Mouse (Mus musculus) retina, embryonic 14.5 days (tissue): ENCODE data around the gene Caml.
A peak's percentile ranks its signal among the peaks of the same experiment; 100 is the strongest.
"Not testable (repeated sequence)": the region's sequence is repeated elsewhere in the genome, so short reads cannot be mapped to it uniquely, and the experiment has no call there.

ENCODE experiments used
- DNase-seq: peaks from one replicate; pipeline ENCODE4 v3.0.0-alpha.2; 2015; ENCODE audit warnings: low spot score

The Caml gene

GRCm38 (mm10) chr13:55622156-55622648, 603 bp upstream of the Caml start:
- DNase-seq: not testable (repeated sequence)

- peak; percentile 97 for DNase-seq
Measured at GRCm38 (mm10) chr13:55634639-55635127, 11.9 kb downstream of the Caml start, which contains the start of gene Ddx46. Gene Ddx46 (plus strand): TSS chr13:55635027.

- DNase-seq: no peak
Measured at GRCm38 (mm10) chr13:55635146-55635571, 12.4 kb downstream of the Caml start.

DNA sequence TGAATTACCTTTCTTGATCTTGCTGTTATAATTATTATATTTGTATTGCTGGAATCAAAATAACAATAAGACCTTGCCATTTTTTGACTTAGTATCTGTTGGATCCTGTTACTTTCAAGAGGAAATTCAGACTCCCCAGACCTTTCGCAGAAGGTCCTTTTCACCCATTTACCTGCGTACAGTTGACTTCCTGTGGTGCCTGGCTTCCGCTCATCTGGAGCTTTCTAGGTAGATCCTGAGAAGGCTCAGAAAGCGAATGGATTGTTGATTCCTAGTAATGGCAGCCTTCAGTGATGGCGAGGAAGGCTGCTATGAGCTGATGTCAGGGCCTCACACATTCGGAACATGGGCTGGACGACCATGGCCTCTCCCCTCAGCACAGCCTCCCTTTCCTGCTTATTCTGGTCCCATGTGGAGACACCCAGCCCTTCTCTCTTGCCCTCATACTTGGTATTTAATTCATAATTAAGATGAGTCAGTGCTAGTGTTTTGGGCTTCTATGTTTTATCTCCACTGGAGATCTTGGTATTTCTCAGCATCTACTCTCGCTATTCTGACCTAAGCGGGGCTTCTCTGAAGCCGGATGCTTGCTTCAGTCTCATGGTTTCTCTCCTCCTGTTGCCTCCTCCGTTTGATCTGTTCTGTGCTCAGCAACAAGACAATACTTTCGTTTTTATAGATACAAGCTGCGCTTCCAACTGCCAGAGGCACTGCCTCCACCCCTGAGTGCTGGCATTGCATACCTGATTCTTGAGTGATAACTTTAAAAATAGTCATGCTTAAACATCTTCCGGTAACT, 13.6 kb downstream of the Caml start:
- no peak for DNase-seq

DNA sequence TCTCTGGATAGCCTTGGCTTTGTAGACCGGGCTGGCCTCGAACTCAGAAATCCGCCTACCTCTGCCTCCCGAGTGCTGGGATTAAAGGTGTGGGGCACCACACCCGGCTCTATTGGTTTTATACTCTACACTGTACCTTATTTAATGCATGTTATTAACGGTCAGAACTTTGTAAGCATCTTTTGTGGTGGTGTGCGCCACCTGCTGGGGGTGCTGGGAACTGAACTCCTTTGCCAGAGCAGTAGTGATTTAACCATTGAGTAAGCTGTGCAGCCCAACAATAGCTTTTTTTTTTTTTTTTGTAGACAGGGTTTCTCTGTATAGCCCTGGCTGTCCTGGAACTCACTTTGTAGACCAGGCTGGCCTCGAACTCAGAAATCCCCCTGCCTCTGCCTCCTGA, 17.7 kb downstream of the Caml start:
- peak; percentile 91 for DNase-seq

GRCm38 (mm10) chr13:55644525-55644924, 21.7 kb downstream of the Caml start:
- peak; percentile 58 for DNase-seq

DNA sequence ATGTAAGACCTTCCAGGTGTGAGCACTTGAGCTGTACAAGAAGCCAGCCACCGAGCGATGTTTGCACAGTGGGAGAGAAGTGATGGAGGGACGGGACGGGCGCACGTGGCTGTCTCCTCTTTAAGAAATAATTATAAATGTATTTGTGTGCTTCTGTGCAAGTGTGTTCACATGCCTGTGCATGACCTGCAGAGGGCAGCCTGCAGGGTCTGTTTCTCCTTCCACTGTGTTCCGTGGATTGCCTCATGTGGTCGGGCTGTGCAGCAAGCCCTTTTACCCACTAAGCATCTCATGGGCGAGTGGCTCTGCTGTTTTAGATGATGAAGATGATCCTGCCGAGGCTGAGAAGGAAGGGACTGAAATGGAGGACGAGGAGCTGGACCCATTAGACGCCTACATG, 27.3 kb downstream of the Caml start:
- DNase-seq: peak; percentile 4

DNA sequence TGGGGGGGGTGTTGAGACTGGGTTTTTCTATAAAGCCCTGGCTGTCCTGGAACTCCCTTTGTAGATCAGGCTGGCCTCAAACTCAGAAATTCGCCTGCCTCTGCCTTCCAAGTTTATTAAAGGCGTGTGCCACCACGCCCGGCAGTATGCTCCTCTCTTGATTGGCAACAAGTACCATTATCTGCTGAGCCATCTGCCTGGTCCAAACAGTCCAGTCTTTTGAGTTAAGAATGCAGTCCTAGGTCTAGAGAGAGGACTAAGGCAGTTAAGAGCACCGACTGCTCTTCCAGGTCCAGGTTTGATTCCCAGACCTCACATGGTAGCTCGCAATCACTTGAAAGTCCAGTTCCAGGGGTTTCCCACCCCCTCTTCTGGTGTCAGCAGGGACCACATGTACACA, 28.2 kb downstream of the Caml start:
- no peak for DNase-seq

- DNase-seq: peak; percentile 59
Measured at GRCm38 (mm10) chr13:55668550-55668949, 45.7 kb downstream of the Caml start.

DNA sequence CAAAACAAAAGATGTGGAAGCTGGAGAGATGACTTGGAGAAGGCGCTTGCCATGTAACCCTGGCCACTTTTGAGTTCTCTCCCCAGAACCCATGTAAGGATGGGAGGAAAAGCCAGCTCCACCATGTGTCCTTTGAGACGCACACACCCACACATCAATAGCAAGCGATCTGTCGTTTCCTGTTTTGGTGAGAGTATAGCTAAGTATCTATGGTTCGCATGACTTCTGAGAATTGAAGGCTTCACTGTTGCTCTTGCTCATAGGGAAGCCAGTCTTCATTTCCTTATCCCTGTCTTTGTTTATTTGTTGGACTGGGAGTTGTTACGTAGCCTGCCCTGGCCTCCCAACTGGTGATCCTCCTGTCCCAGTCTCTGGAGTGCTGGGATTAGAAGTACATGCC, 49.9 kb downstream of the Caml start:
- DNase-seq: no peak

- DNase-seq: no peak
Measured at GRCm38 (mm10) chr13:55677364-55677763, 54.6 kb downstream of the Caml start.
